Mouse (Mus musculus): ENCODE results near the gene Zfp13. TPM values are rescaled to one million over a fixed set of nuclear protein-coding genes. Genes with fewer than 3 reads are reported as not detected.

The Zfp13 gene
- polyA plus RNA-seq, 1 experiment from 2014 or later: 24.1 TPM

- H3K9me3 ChIP-seq: no peaks in the 10 kb centered on the region
- no peaks in the 10 kb centered on the region for H3K27me3 ChIP-seq
- 0 out of 2 replicates have a peak overlapping the region, but pooled peaks have one; percentile 17 for H3K27ac ChIP-seq
- H3K9ac ChIP-seq: peak overlapping the region; percentile 85
- peaks cover 15% of the 10 kb centered on the region for H3K4me1 ChIP-seq
- H3K4me3 ChIP-seq: peak overlapping the region; percentile 81
- H3K4me2 ChIP-seq (replicated peaks): peak overlapping the region; percentile 83
- WGBS: under 1% methylated on average over 22 of the region's 22 CpGs
- peak; percentile 85 for ATAC-seq (ENCODE audit: insufficient number of reproducible peaks, insufficient read depth, low FRiP score, low TSS enrichment)
- H3K36me3 ChIP-seq: peaks cover 5% of the 10 kb centered on the region
Measured at GRCm38 (mm10) chr17:23585721-23586491, 13.4 kb downstream of the Zfp13 start.

GRCm38 (mm10) chr17:23584786-23585185 is 14.5 kb downstream of the Zfp13 start:
- no peaks in the 10 kb centered on the region for H3K9me3 ChIP-seq
- peak overlapping the region; percentile 85 for H3K9ac ChIP-seq
- peak overlapping the region; percentile 83 for H3K4me2 ChIP-seq (replicated peaks)
- peaks cover 16% of the 10 kb centered on the region for H3K36me3 ChIP-seq
- no peaks in the 10 kb centered on the region for H3K27me3 ChIP-seq
- H3K27ac ChIP-seq: no peak overlapping the region
- no peak for ATAC-seq (ENCODE audit: insufficient number of reproducible peaks, insufficient read depth, low FRiP score, low TSS enrichment)
- H3K4me3 ChIP-seq: peak overlapping the region; percentile 81
- 78% methylated on average over 8 of the region's 8 CpGs for WGBS
- H3K4me1 ChIP-seq: peaks cover 15% of the 10 kb centered on the region

GRCm38 (mm10) chr17:23575951-23576552 is 23.2 kb downstream of the Zfp13 start:
- no peaks in the 10 kb centered on the region for H3K4me1 ChIP-seq
- peaks cover 70% of the 10 kb centered on the region for H3K36me3 ChIP-seq
- H3K9ac ChIP-seq: no peak overlapping the region
- no peak overlapping the region for H3K4me3 ChIP-seq
- no peaks in the 10 kb centered on the region for H3K27me3 ChIP-seq
- ATAC-seq (ENCODE audit: insufficient number of reproducible peaks, insufficient read depth, low FRiP score, low TSS enrichment): no peak
- peaks cover 12% of the 10 kb centered on the region for H3K9me3 ChIP-seq
- no peak overlapping the region for H3K4me2 ChIP-seq (replicated peaks)
- 93% methylated on average over 38 of the region's 38 CpGs for WGBS
- H3K27ac ChIP-seq: no peak overlapping the region

- Histone ChIP-seq H3K27me3 (no peaks in the 10 kb centered on the region), H3K4me3 (no peak overlapping the region), H3K4me1 (no peaks in the 10 kb centered on the region), H3K36me3 (peaks cover 53% of the 10 kb centered on the region), H3K4me2 (replicated peaks) (no peak overlapping the region), H3K9ac (no peak overlapping the region), H3K9me3 (peaks cover 12% of the 10 kb centered on the region), H3K27ac (no peak overlapping the region)
- 88% methylated on average over 8 of the region's 8 CpGs for WGBS
- ATAC-seq (ENCODE audit: insufficient number of reproducible peaks, insufficient read depth, low FRiP score, low TSS enrichment): no peak
Measured at GRCm38 (mm10) chr17:23574130-23574529, 25.2 kb downstream of the Zfp13 start.

GRCm38 (mm10) chr17:23572059-23572458 is 27.2 kb downstream of the Zfp13 start:
- Histone ChIP-seq H3K4me2 (replicated peaks) (no peak overlapping the region), H3K27me3 (no peaks in the 10 kb centered on the region), H3K36me3 (peaks cover 35% of the 10 kb centered on the region), H3K27ac (no peak overlapping the region), H3K4me1 (no peaks in the 10 kb centered on the region), H3K9ac (no peak overlapping the region), H3K4me3 (no peak overlapping the region), H3K9me3 (peaks cover 12% of the 10 kb centered on the region)
- 81% methylated on average over 6 of the region's 6 CpGs for WGBS
- ATAC-seq (ENCODE audit: insufficient number of reproducible peaks, insufficient read depth, low FRiP score, low TSS enrichment): no peak

GRCm38 (mm10) chr17:23571084-23571483 is 28.2 kb downstream of the Zfp13 start:
- Histone ChIP-seq H3K36me3 (peaks cover 26% of the 10 kb centered on the region), H3K27ac (no peak overlapping the region), H3K4me2 (replicated peaks) (no peak overlapping the region), H3K9ac (no peak overlapping the region), H3K9me3 (0 out of 2 replicates have a peak, but pooled peaks cover 4% of the 10 kb centered on the region), H3K4me3 (no peak overlapping the region), H3K27me3 (no peaks in the 10 kb centered on the region), H3K4me1 (no peaks in the 10 kb centered on the region)
- WGBS: 38% methylated on average over 5 of the region's 5 CpGs
- ATAC-seq (ENCODE audit: insufficient number of reproducible peaks, insufficient read depth, low FRiP score, low TSS enrichment): no peak

GRCm38 (mm10) chr17:23570017-23570416 is 29.3 kb downstream of the Zfp13 start:
- Histone ChIP-seq H3K4me2 (replicated peaks) (no peak overlapping the region), H3K9me3 (no peaks in the 10 kb centered on the region), H3K4me1 (peaks cover 3% of the 10 kb centered on the region), H3K27ac (no peak overlapping the region), H3K9ac (no peak overlapping the region), H3K27me3 (no peaks in the 10 kb centered on the region), H3K4me3 (no peak overlapping the region), H3K36me3 (peaks cover 15% of the 10 kb centered on the region)
- no peak for ATAC-seq (ENCODE audit: insufficient number of reproducible peaks, insufficient read depth, low FRiP score, low TSS enrichment)
- 39% methylated on average over 6 of the region's 6 CpGs for WGBS

GRCm38 (mm10) chr17:23568370-23568769 is 30.9 kb downstream of the Zfp13 start:
- H3K27me3 ChIP-seq: no peaks in the 10 kb centered on the region
- H3K9ac ChIP-seq: no peak overlapping the region

GRCm38 (mm10) chr17:23566787-23567186 is 32.5 kb downstream of the Zfp13 start:
- Histone ChIP-seq H3K4me3 (no peak overlapping the region), H3K9me3 (no peaks in the 10 kb centered on the region), H3K9ac (no peak overlapping the region), H3K27me3 (no peaks in the 10 kb centered on the region), H3K27ac (no peak overlapping the region), H3K4me1 (peaks cover 13% of the 10 kb centered on the region), H3K36me3 (no peaks in the 10 kb centered on the region), H3K4me2 (replicated peaks) (no peak overlapping the region)
- WGBS: 48% methylated on average over 5 of the region's 5 CpGs
- no peak for ATAC-seq (ENCODE audit: insufficient number of reproducible peaks, insufficient read depth, low FRiP score, low TSS enrichment)

More at GRCm38 (mm10) chr17:23568370-23568769, 30.9 kb downstream of the Zfp13 start:
- Histone ChIP-seq H3K4me1 (peaks cover 7% of the 10 kb centered on the region), H3K4me2 (replicated peaks) (no peak overlapping the region), H3K27ac (no peak overlapping the region), H3K4me3 (no peak overlapping the region), H3K36me3 (0 out of 2 replicates have a peak, but pooled peaks cover 4% of the 10 kb centered on the region), H3K9me3 (no peaks in the 10 kb centered on the region)
- ATAC-seq (ENCODE audit: insufficient number of reproducible peaks, insufficient read depth, low FRiP score, low TSS enrichment): no peak
- WGBS: 29% methylated on average over 5 of the region's 5 CpGs

GRCm38 (mm10) chr17:23564368-23564715 is 34.9 kb downstream of the Zfp13 start:
- 1% methylated on average over 8 of the region's 8 CpGs for WGBS

GRCm38 (mm10) chr17:23563595-23564367 is 35.5 kb downstream of the Zfp13 start, which contains the start of gene Zfp213:
TSS of gene Zfp213 (minus strand) at chr17:23564238.
- WGBS: 2% methylated on average over 59 of the region's 59 CpGs
- Histone ChIP-seq H3K27ac (peak within 1 kb of the TSS; percentile 90), H3K36me3 (peaks cover 18% of the 10 kb centered on the region), H3K4me3 (peak within 1 kb of the TSS; percentile 72), H3K9ac (peak within 1 kb of the TSS; percentile 88), H3K4me1 (peaks cover 13% of the 10 kb centered on the region), H3K4me2 (replicated peaks) (peak within 1 kb of the TSS; percentile 71), H3K9me3 (no peaks in the 10 kb centered on the region), H3K27me3 (no peaks in the 10 kb centered on the region)
- ATAC-seq (ENCODE audit: insufficient number of reproducible peaks, insufficient read depth, low FRiP score, low TSS enrichment): peak; percentile 93

More at GRCm38 (mm10) chr17:23564368-23564715, 34.9 kb downstream of the Zfp13 start:
- H3K27ac ChIP-seq: peak overlapping the region; percentile 90
- H3K9ac ChIP-seq: peak overlapping the region; percentile 88
- peaks cover 13% of the 10 kb centered on the region for H3K36me3 ChIP-seq
- peaks cover 13% of the 10 kb centered on the region for H3K4me1 ChIP-seq
- ATAC-seq (ENCODE audit: insufficient number of reproducible peaks, insufficient read depth, low FRiP score, low TSS enrichment): peak; percentile 81
- H3K4me2 ChIP-seq (replicated peaks): peak overlapping the region; percentile 71
- H3K4me3 ChIP-seq: peak overlapping the region; percentile 72
- H3K27me3 ChIP-seq: no peaks in the 10 kb centered on the region
- H3K9me3 ChIP-seq: no peaks in the 10 kb centered on the region

All from embryonic facial prominence, embryonic 12.5 days (tissue).